Mouse (Mus musculus) intestine, embryonic 14.5 days (tissue): ENCODE measurements around the gene Gtf2h5. TPM values are rescaled to one million over a fixed set of nuclear protein-coding genes. Genes with fewer than 3 reads are reported as not detected.

Experiments used
- microRNA-seq: library from miRNA; unstranded; fragments of <30 nt; microRNA quantifications from one replicate; pipeline ENCODE4, GENCODE M21; 2016
- polyA plus RNA-seq: library from polyadenylated mRNA; unstranded; fragments of >200 nt; fragmentation: Nextera tagmentation; extraction: Ambion mirVana; gene quantifications from 2 replicates; pipeline ENCODE4 v1.2.1, GENCODE M21; 2014

Gene Gtf2h5
- polyA plus RNA-seq, 1 experiment from 2014 or later: 161 TPM

Small RNAs within 50 kb of the gene (microRNA-seq; reads per million reads assigned to microRNA genes)
- not detected for gene Gm22774

Other genes with a start within 250 kb of the Gtf2h5 start
- gene Snx9, start 238.5 kb upstream of the Gtf2h5 start, polyA plus RNA-seq: 41.5 and 42.7 TPM in 2 replicates
- 9.0 and 10.0 TPM in 2 replicates for gene Synj2, start 138.5 kb upstream of the Gtf2h5 start, polyA plus RNA-seq
- 5.1 and 5.4 TPM in 2 replicates for gene Serac1, start within 50 bp of the Gtf2h5 start, polyA plus RNA-seq
- gene Tulp4, start 26.7 kb downstream of the Gtf2h5 start, polyA plus RNA-seq: 83.6 and 86.3 TPM in 2 replicates
- gene Tmem181a, start 177.1 kb downstream of the Gtf2h5 start, polyA plus RNA-seq: 23.0 and 23.7 TPM in 2 replicates
- gene Dynlt1a, start 237.7 kb downstream of the Gtf2h5 start, polyA plus RNA-seq: 16.4 and 20.3 TPM in 2 replicates